Mouse (Mus musculus) colon, adult 2 months (tissue): ENCODE data around the gene Chordc1. TPM values are rescaled to one million over a fixed set of nuclear protein-coding genes. Genes with fewer than 3 reads are reported as not detected.

Source experiments
- polyA plus RNA-seq: library from polyadenylated mRNA; depleted of rRNA; stranded (reverse); fragments of >200 nt; gene quantifications from 2 replicates; pipeline ENCODE4 v1.2.3, GENCODE M21; 2012; rRNA removed

The Chordc1 gene
- polyA plus RNA-seq, result 19.0 and 20.0 TPM in 2 replicates

GRCm38 (mm10) chr9:18291571-18292429, at the start of gene Chordc1:
Gene Chordc1 (plus strand): TSS chr9:18292125.

Other genes with a start within 250 kb of the Chordc1 start
- 0.10 and 0.15 TPM in 2 replicates for gene Naalad2, start 110.9 kb downstream of the Chordc1 start, polyA plus RNA-seq
- gene Ubtfl1, start 112.3 kb downstream of the Chordc1 start, polyA plus RNA-seq, result not detected in 2 replicates
- not detected in 2 replicates for gene Mbd3l2, start 138.5 kb downstream of the Chordc1 start, polyA plus RNA-seq
- gene Zfp558, start 186.1 kb downstream of the Chordc1 start, polyA plus RNA-seq, result 0.21 and 0.26 TPM in 2 replicates
- not detected in 2 replicates for gene Mbd3l1, start 186.2 kb downstream of the Chordc1 start, polyA plus RNA-seq